Mouse (Mus musculus) embryonic facial prominence, embryonic 14.5 days (tissue): Measurements from ENCODE around the gene Rbm20. TPM values are rescaled to one million over a fixed set of nuclear protein-coding genes. Genes with fewer than 3 reads are reported as not detected.

Experiments used
- ATAC-seq: fragments of 200-750 bp; cut with Nextera tagmentation; 2 replicates; pipeline ENCODE4 v1.8.0; 2017; ENCODE audit warnings: low read depth, moderate number of reproducible peaks, moderate TSS enrichment
- DNase-seq: peaks from one replicate; pipeline ENCODE4 v3.0.0-alpha.2; 2015; ENCODE audit warnings: low spot score
- H3K27ac ChIP-seq: fragments of 300-500 bp; sonication (generic); replicated peaks from 2 replicates; pipeline ENCODE4 v1.5.1; 2014; ENCODE audit warnings: low read depth, mild to moderate bottlenecking, low read length, moderate library complexity
- H3K27me3 ChIP-seq: fragments of 300-500 bp; sonication (generic); replicated peaks from 2 replicates; pipeline ENCODE4 v1.6.1; 2014; ENCODE audit warnings: low read length; ENCODE audit not compliant: control insufficient read depth, insufficient read depth
- H3K36me3 ChIP-seq: fragments of 300-500 bp; sonication (generic); 2 replicates; pipeline ENCODE4 v1.6.1; 2014; ENCODE audit warnings: low read length, mixed read lengths; ENCODE audit not compliant: control insufficient read depth, insufficient read depth
- H3K4me1 ChIP-seq: fragments of 300-500 bp; sonication (generic); 2 replicates; pipeline ENCODE4 v1.6.1; 2014; ENCODE audit warnings: antibody characterized with exemption, low read length; ENCODE audit not compliant: control insufficient read depth, insufficient read depth
- H3K4me2 ChIP-seq: fragments of 300-500 bp; sonication (generic); 2 replicates; pipeline ENCODE4 v1.6.1; 2014; ENCODE audit warnings: low read depth, mild to moderate bottlenecking, low read length, moderate library complexity, mixed read lengths
- H3K4me3 ChIP-seq: fragments of 300-500 bp; sonication (generic); 2 replicates; pipeline ENCODE4 v1.5.1; 2014; ENCODE audit warnings: low read depth, mild to moderate bottlenecking, low read length
- H3K9ac ChIP-seq: fragments of 300-500 bp; sonication (generic); 2 replicates; pipeline ENCODE4 v1.6.1; 2014; ENCODE audit warnings: low read depth, mild to moderate bottlenecking, low read length, moderate library complexity, mixed read lengths
- H3K9me3 ChIP-seq: fragments of 300-500 bp; sonication (generic); 2 replicates; pipeline ENCODE4 v1.6.1; 2016; ENCODE audit warnings: low read length; ENCODE audit not compliant: control insufficient read depth
- WGBS: fragments of 180-500 bp; shearing (Covaris S2); extraction: QIAGEN DNeasy Blood & Tissue Kit; methylation state at CpG from one replicate; pipeline ENCODE4 v1.1.7; 2014; 5-methylcytosine and 5-hydroxymethylcytosine counted together
- polyA plus RNA-seq: library from polyadenylated mRNA; unstranded; fragments of >200 nt; fragmentation: Nextera tagmentation; extraction: Ambion mirVana; gene quantifications from 2 replicates; pipeline ENCODE4 v1.2.1, GENCODE M21; 2014

The Rbm20 gene
- polyA plus RNA-seq, result 5.8 and 5.9 TPM in 2 replicates

DNA sequence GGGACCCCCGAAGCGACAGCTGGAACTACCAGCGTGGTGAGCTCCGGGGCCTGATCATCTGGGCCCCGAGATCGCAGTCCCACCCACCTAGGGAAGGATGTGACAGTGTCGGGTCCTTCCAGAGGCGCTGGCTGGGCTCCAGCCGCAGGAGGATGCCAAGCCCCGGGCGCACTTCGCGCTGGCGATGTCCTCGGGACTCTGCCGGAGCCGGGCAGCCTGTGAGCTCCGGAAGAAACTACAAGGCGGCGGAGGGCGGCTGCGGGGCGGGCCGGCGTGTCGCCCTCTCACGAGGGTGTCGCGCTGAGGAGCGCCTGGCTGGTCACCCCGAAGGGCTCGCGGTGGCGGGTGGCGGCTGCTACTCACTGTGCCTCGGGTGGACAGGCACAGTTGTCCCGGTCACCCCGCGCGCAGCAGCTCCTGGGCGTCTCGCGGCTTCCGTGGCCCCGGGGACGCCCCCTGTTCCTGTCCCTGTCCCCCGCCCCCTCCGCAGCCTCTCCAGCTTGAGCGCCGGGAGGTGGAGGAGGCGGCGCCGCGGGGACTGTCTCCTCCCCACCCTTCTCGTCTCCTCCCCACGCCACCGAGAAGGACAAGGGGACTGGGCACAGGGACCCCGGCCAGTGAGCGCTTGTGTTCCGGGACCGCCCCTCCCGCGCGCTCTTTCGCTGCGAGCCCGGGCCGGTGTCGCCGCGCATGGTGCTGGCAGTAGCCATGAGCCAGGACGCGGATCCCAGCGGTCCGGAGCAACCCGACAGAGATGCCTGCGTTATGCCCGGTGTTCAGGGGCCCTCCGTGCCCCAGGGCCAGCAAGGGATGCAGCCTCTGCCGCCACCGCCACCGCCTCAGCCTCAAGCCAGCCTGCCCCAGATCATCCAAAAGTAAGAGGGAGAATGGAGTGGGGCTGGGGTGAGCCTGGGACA is at the start of gene Rbm20:
TSS of gene Rbm20 (plus strand) at position 589 of the 917 bp plus-strand sequence.
- 1% methylated on average over 57 of the region's 82 CpGs for WGBS
- Histone ChIP-seq H3K4me1 (peaks cover 6% of the 10 kb centered on the region), H3K9ac (peak within 1 kb of the TSS; percentile 64), H3K27ac (no peak within 1 kb of the TSS), H3K4me3 (peak within 1 kb of the TSS; percentile 68), H3K4me2 (peak within 1 kb of the TSS; percentile 100), H3K36me3 (no peaks in the 10 kb centered on the region), H3K9me3 (no peaks in the 10 kb centered on the region), H3K27me3 (peaks cover 62% of the 10 kb centered on the region)
- DNase-seq (peak; percentile 59), ATAC-seq (peak; percentile 62)

DNA sequence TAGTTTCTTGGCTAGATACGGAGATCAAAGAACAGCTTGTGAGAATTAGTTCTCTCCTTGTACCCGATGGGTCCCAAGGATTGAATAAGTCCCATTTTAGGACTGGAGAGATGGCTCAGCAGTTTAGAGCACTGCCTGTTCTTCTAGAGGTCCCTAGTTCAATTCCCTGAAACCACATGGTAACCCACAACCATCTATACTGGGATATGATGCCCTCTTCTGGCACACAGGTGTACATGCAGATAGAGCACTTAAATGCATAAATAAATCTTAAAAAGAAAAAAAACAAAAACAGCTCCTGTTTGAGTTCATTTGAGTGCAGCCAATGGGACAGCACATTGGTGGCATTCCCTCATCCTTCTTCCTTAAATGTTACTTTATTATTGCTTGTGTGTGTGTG is 39.1 kb upstream of the Rbm20 start:
- Histone ChIP-seq H3K27me3 (no peaks in the 10 kb centered on the region), H3K9me3 (no peaks in the 10 kb centered on the region), H3K4me2 (no peak overlapping the region), H3K36me3 (peaks cover 80% of the 10 kb centered on the region), H3K9ac (no peak overlapping the region), H3K4me3 (no peak overlapping the region), H3K27ac (no peak overlapping the region), H3K4me1 (no peaks in the 10 kb centered on the region)
- no peak for DNase-seq
- no peak for ATAC-seq
- WGBS, result 90% methylated on average over 2 of the region's 2 CpGs

DNA sequence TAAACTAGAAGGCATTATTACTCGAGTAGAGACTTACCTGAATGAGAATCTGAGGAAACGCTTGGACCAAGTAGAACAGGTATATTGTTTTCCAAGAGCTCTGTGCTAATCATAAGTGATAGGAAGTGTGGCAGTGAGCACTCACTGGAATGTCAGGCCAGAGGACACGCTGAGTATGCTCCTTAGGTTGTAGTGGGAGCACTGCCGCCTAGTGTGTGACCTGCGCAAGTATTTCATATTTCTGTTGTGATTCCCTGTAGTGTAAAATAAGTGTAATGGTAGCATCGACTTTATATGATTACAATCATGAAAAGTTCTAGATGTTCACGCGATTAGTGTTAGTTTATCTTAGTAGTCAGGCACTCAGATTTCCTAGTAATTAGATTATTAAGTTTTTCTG is 38.4 kb upstream of the Rbm20 start:
- Histone ChIP-seq H3K9me3 (no peaks in the 10 kb centered on the region), H3K27ac (no peak overlapping the region), H3K4me1 (no peaks in the 10 kb centered on the region), H3K36me3 (peaks cover 80% of the 10 kb centered on the region), H3K9ac (no peak overlapping the region), H3K4me3 (no peak overlapping the region), H3K27me3 (no peaks in the 10 kb centered on the region), H3K4me2 (no peak overlapping the region)
- DNase-seq, result no peak
- ATAC-seq, result no peak
- 91% methylated on average over 8 of the region's 8 CpGs for WGBS

DNA sequence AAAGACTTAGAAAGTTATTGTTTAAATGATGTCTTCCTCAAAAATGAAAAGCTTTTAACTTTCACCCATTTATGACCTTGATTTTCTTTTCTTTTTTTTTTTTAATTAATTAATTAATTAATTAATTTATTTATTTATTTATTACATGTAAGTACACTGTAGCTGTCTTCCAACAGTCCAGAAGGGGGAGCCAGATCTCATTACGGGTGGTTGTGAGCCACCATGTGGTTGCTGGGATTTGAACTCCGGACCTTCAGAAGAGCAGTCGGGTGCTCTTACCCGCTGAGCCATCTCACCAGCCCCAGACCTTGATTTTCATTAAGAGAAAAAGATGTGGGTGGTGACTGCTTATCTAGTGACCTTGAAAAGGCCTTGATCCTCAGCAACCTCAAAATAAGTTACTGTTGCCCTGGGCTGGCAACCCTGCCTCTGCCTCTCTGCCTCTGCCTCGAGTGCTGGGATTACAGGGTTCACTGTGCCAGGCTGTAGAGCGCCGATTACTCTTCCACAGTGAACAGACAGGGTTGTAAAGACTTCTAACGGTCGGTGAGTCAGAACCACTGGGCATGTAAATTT is 33.0 kb upstream of the Rbm20 start:
- Histone ChIP-seq H3K4me3 (no peak overlapping the region), H3K36me3 (peaks cover 72% of the 10 kb centered on the region), H3K27me3 (no peaks in the 10 kb centered on the region), H3K9ac (no peak overlapping the region), H3K9me3 (no peaks in the 10 kb centered on the region), H3K27ac (no peak overlapping the region), H3K4me2 (no peak overlapping the region), H3K4me1 (no peaks in the 10 kb centered on the region)
- DNase-seq, result no peak
- WGBS, result 92% methylated on average over 9 of the region's 9 CpGs
- no peak for ATAC-seq

DNA sequence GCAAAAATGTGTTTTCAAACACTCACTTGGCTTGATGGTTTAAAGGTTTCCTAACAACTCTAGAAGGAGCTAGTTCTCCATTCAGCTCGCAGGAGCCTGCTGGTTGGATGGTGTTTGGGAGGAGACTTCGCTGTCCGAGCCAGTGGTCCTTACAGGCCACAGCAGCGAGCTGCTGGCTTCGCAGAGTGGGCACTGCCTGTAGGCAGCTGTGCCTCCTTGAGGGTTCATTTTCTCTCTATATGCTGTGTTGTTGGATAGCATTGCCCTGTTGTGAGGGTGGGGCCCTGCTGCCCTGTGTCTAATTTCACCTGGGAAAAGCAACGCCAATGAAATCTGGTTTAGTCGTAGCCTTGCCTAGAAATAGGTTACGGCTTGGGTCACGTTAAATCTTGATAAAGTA is 29.8 kb upstream of the Rbm20 start:
- Histone ChIP-seq H3K9me3 (no peaks in the 10 kb centered on the region), H3K4me3 (no peak overlapping the region), H3K4me2 (no peak overlapping the region), H3K9ac (no peak overlapping the region), H3K27ac (no peak overlapping the region), H3K36me3 (peaks cover 47% of the 10 kb centered on the region), H3K4me1 (peaks cover under 1% of the 10 kb centered on the region; the same call in 1 of the 2 replicates), H3K27me3 (no peaks in the 10 kb centered on the region)
- 87% methylated on average over 9 of the region's 9 CpGs for WGBS
- ATAC-seq (no peak), DNase-seq (no peak)

DNA sequence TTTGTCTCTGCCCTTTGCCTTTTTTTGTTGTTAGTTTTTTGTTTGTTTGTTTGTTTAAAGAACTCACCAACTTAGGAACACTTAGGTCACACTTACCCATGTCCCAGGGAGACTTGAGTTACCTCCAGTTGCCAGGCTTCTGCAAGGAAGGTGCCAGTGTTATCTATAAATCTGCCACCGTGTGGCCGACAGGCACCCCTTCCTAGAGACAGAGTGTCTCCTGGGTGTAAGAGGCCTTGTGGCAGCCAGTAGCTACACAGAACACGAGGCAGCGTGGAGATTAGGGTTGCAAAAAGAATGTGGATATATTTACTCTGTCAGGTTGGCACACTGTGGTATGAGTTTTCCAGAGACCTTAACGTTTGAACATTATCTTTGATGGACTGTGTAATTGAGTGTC is 29.1 kb upstream of the Rbm20 start:
- H3K4me1 ChIP-seq, result peaks cover 4% of the 10 kb centered on the region; the same call in 1 of the 2 replicates
- no peaks in the 10 kb centered on the region for H3K27me3 ChIP-seq
- peaks cover 45% of the 10 kb centered on the region for H3K36me3 ChIP-seq
- no peaks in the 10 kb centered on the region for H3K9me3 ChIP-seq
- H3K9ac ChIP-seq, result no peak overlapping the region
- 43% methylated on average over 5 of the region's 5 CpGs for WGBS
- ATAC-seq, result peak; percentile 44
- H3K4me2 ChIP-seq, result no peak overlapping the region
- no peak overlapping the region for H3K4me3 ChIP-seq
- H3K27ac ChIP-seq, result no peak overlapping the region
- no peak for DNase-seq

DNA sequence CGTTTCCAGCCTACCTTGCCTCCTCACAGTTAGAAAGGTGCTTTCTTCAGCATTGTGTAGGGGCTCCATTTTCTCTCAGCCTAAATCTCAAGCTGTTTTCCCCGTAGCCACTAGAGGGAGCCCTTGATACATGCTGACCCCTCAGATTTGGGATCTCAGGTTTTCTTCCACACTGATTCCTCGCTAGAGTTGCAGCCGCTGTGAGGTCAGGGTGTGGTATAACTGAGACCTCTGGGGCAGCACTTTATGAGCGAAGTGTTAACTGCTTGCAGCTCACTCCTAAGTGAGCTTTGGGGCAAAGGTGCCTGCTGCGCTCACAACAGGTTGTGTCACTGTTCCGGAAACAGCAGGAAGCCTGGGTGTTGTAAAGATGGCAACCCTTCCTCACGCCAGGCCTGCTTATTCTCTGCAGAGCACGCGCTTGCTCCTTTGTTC is 28.3 kb upstream of the Rbm20 start:
- DNase-seq, result peak; percentile 86
- Histone ChIP-seq H3K9me3 (no peaks in the 10 kb centered on the region), H3K4me3 (no peak overlapping the region), H3K36me3 (peaks cover 37% of the 10 kb centered on the region), H3K4me1 (peaks cover 8% of the 10 kb centered on the region), H3K9ac (no peak overlapping the region), H3K27me3 (no peaks in the 10 kb centered on the region), H3K4me2 (no peak overlapping the region), H3K27ac (no peak overlapping the region)
- ATAC-seq, result peak; percentile 51
- 43% methylated on average over 10 of the region's 10 CpGs for WGBS

DNA sequence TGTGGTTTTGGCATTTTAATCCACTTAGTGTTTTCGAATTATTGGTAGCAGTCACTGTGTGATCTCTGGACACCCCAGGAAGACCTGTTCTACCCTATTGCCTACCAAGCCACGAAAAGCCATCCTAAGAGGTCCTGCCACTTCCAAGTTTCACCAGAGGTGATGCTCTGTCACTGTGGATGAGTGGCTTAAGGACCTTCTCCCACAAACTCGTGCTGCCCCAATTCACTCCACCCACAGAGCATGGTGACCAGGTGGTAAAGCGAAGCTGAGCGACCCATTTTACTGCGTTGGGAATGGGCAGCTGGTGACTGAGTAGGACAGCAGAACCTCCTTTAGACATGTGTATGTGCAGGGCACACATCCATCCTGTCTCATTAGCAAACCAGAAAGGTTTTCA is 27.7 kb upstream of the Rbm20 start:
- no peak for ATAC-seq
- DNase-seq, result no peak
- H3K27me3 ChIP-seq, result no peaks in the 10 kb centered on the region
- H3K9me3 ChIP-seq, result no peaks in the 10 kb centered on the region
- H3K9ac ChIP-seq, result no peak overlapping the region
- peaks cover 34% of the 10 kb centered on the region for H3K36me3 ChIP-seq
- no peak overlapping the region for H3K4me3 ChIP-seq
- no peak overlapping the region for H3K4me2 ChIP-seq
- 82% methylated on average over 6 of the region's 6 CpGs for WGBS
- H3K4me1 ChIP-seq, result peaks cover 14% of the 10 kb centered on the region
- no peak overlapping the region for H3K27ac ChIP-seq
